Mouse (Mus musculus) Patski (cell line): ENCODE data around the gene Cdc25a. TPM values are rescaled to one million over a fixed set of nuclear protein-coding genes. Genes with fewer than 3 reads are reported as not detected.

Experiments used
- ATAC-seq: fragments of 100-300 bp; one replicate; pipeline ENCODE4 v1.8.0; 2021
- CTCF ChIA-PET: fragments of 350-600 bp; sonication (Branson Sonifier 250); formaldehyde crosslinking; loops from one replicate; lab custom pipeline; 2022; ENCODE audit warnings: inconsistent platforms; lab: Charles Lee
- POLR2A ChIA-PET: fragments of 350-600 bp; sonication (Branson Sonifier 250); formaldehyde crosslinking; loops from one replicate; lab custom pipeline; 2022; ENCODE audit warnings: antibody characterized with exemption, inconsistent platforms; lab: Charles Lee
- DNase-seq: peaks from one replicate; pipeline ENCODE4 v3.0.0-alpha.2; 2011; ENCODE audit warnings: low read depth, low spot score
- H3K27me3 ChIP-seq: fragments of 371-371 bp; one replicate; pipeline ENCODE4 v1.5.1; 2021
- CTCF ChIP-seq: fragments of 100-300 bp; IDR thresholded peaks from one replicate; pipeline ENCODE4 v1.5.1; 2021
- in situ Hi-C: fragments of 300-500 bp; cut with MboI; formaldehyde crosslinking; loops from 3 replicates; pipeline ENCODE4 v1.11.1; 2018; ENCODE audit warnings: low pct_unique_long_range_greater_than_20kb, mixed read lengths
- polyA plus RNA-seq: library from polyadenylated mRNA; unstranded; gene quantifications from one replicate; pipeline ENCODE4 v1.2.3, GENCODE M21; 2021

Cdc25a gene
- polyA plus RNA-seq, 1 experiment from 2014 or later: 16.3 TPM

GRCm38 (mm10) chr9:109931257-109932171 is 56.1 kb downstream of the Cdc25a start, which contains the start of gene Map4:
TSS of gene Map4 (plus strand) at chr9:109931460.
- H3K27me3 ChIP-seq: no peaks in the 10 kb centered on the region
- TF ChIP-seq CTCF: peak; percentile 78
- DNase-seq (peak; percentile 64), ATAC-seq (peak; percentile 97)
- ChIA-PET CTCF (no interaction called here), POLR2A (no interaction called here)
- in situ Hi-C loops: no loop called here

GRCm38 (mm10) chr9:109932361-109932755 is 57.0 kb downstream of the Cdc25a start:
- ATAC-seq: no peak
- ChIA-PET CTCF (no interaction called here), POLR2A (no interaction called here)
- DNase-seq: no peak
- no peaks in the 10 kb centered on the region for H3K27me3 ChIP-seq
- in situ Hi-C loops: no loop called here
- TF ChIP-seq CTCF: no peak

GRCm38 (mm10) chr9:109932756-109933375 is 57.5 kb downstream of the Cdc25a start:
- H3K27me3 ChIP-seq: no peaks in the 10 kb centered on the region
- in situ Hi-C loops: no loop called here
- peak; percentile 4 for ATAC-seq
- DNase-seq: peak; percentile 47
- CTCF ChIA-PET: interaction anchor here (1.2 kb wide), 2 partner anchors 33 to 37 kb away, joined by 3 to 4 read pairs; no protein-coding TSS in a partner anchor
- POLR2A ChIA-PET: interaction anchor here (0.6 kb wide), 1 partner anchor 340 kb away, joined by 4 read pairs; no protein-coding TSS in a partner anchor
- TF ChIP-seq CTCF: no peak

DNA sequence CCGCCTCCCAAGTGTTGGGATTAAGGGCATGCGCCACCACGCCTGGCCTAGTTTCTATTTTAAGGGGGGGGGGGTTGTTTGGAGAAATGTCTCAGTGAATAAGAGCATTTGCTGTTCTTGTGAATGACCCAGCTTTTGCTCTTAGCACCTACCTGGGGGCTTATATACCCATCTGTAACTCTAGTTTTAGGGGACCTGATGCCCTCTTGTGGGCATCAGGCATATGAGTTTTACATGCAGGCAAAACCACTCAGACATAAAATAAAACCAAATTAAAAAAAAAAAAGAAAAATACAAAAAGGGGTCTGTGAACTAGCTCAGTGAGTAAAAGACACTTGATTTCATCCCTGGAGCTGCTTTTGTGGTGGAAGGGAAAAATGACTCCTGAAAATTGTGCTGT is 64.0 kb downstream of the Cdc25a start:
- CTCF ChIA-PET: interaction anchor here (0.9 to 2.4 kb wide), 4 partner anchors 19 to 47 kb away, joined by 3 to 10 read pairs (median 6); no protein-coding TSS in a partner anchor
- POLR2A ChIA-PET: interaction anchor here (0.7 kb wide), 1 partner anchor 34 kb away, joined by 3 read pairs; no protein-coding TSS in a partner anchor
- ATAC-seq (no peak), DNase-seq (no peak)
- peak; percentile 44 for TF ChIP-seq CTCF
- in situ Hi-C loops: loop anchor here (5.0 kb wide), 1 partner anchor 42 kb away; no protein-coding TSS in a partner anchor
- no peaks in the 10 kb centered on the region for H3K27me3 ChIP-seq

GRCm38 (mm10) chr9:109942796-109943195 is 67.4 kb downstream of the Cdc25a start:
- ATAC-seq (no peak), DNase-seq (no peak)
- in situ Hi-C loops: no loop called here
- no peaks in the 10 kb centered on the region for H3K27me3 ChIP-seq
- ChIA-PET POLR2A (no interaction called here), CTCF (no interaction called here)
- TF ChIP-seq CTCF: no peak

Other genes with a start within 250 kb of the Cdc25a start
- not detected for gene Fbxw24, start 249.5 kb upstream of the Cdc25a start, polyA plus RNA-seq
- not detected for gene Fbxw25, start 210.9 kb upstream of the Cdc25a start, polyA plus RNA-seq
- not detected for gene Fbxw18, start 172.9 kb upstream of the Cdc25a start, polyA plus RNA-seq
- gene Fbxw26, start 129.5 kb upstream of the Cdc25a start, polyA plus RNA-seq: not detected
- not detected for gene Fbxw27, start 84.9 kb upstream of the Cdc25a start, polyA plus RNA-seq
- gene Spink8, start 63.3 kb upstream of the Cdc25a start, polyA plus RNA-seq: not detected
- gene Nme6, start 42.8 kb upstream of the Cdc25a start, polyA plus RNA-seq: 25.0 TPM
- not detected for gene Camp, start 26.0 kb upstream of the Cdc25a start, polyA plus RNA-seq
- gene Map4, start 55.9 kb downstream of the Cdc25a start, polyA plus RNA-seq: 143 TPM
- gene Smarcc1, start 242.1 kb downstream of the Cdc25a start, polyA plus RNA-seq: 65.4 TPM
- 120 TPM for gene Dhx30, start 242.3 kb downstream of the Cdc25a start, polyA plus RNA-seq